Mouse (Mus musculus) spleen, postnatal 14 days (tissue): ENCODE data around the gene Ppp2r5d.

ENCODE experiments used
- DNase-seq, 2 experiments: peaks; one replicate each; pipeline ENCODE4 v3.0.0; 2021 to 2022; ENCODE audit warnings: low spot score in 2 of 2

The Ppp2r5d gene

DNA sequence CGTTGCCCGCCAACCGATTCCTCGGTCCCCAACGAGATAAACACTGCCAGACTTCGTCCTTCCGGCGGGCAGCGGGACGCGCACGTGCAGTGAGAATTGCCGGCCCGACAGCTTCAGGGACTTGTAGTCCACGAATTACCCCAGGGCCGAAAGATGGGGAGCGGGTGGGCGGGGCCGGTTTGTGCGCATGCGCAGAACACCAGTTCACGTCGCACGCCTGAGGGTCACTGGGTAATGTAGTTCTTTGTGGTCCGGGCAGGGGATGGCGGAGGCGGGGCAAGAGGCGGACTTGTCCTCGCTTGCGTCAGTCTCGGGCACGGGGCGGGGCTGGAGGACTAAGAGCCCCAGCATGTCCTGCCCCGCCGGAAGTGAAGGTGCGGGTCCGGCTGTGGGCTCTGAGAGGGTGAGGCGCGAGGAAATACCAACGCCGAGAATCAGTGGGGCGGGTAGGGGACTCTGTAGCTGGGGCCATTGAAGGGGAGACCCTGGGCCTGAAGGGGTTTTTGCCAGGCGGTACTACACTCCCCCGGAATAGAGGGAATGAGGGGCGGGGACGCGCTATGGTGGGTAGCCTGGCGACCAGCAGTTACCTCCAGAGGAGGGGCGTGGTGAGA lies 24.0 kb downstream of the Ppp2r5d start, which contains the start of gene Klhdc3:
Klhdc3 (minus strand) TSS at position 155 of the 614 bp plus-strand sequence.
- peak; percentile 95 for DNase-seq

GRCm38 (mm10) chr17:46679843-46680759 lies 24.8 kb downstream of the Ppp2r5d start:
- peak in 1 of 2 experiments; percentile 20 for DNase-seq

GRCm38 (mm10) chr17:46678911-46679310 lies 26.0 kb downstream of the Ppp2r5d start:
- no peak for DNase-seq

DNA sequence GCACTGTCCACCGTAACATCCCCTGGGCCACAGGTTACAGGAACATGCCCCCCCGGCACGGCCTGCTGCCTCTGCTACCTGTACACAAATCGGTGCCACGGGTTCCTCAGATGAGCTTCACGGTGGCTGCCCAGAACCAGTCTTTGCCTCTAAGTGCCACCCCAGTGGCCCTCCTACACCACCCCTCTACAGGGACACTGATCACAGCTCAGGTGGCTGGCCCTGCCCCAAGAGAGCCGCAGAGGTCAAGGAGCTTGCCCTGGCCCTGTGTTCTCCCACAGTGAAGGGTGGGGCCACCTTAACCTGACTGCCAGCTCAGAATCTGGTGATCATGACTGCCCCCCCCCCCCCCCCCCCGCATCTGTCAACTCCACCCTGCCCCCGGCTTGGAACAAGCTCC lies 26.5 kb downstream of the Ppp2r5d start, which contains the start of gene Mea1:
Mea1 (plus strand) TSS at position 378 of the 400 bp plus-strand sequence.
- no peak for DNase-seq

GRCm38 (mm10) chr17:46674530-46675283 lies 30.2 kb downstream of the Ppp2r5d start:
- DNase-seq, result no peak

GRCm38 (mm10) chr17:46673850-46674529 lies 30.9 kb downstream of the Ppp2r5d start, which contains the start of gene Rrp36:
Gene Rrp36 (minus strand): TSS chr17:46674352.
- DNase-seq, result peak; percentile 75 to 82

- no peak for DNase-seq
Observed at GRCm38 (mm10) chr17:46669911-46670310, 35.0 kb downstream of the Ppp2r5d start.

- no peak for DNase-seq
Observed at GRCm38 (mm10) chr17:46667712-46668111, 37.2 kb downstream of the Ppp2r5d start.

GRCm38 (mm10) chr17:46662730-46663129 lies 42.2 kb downstream of the Ppp2r5d start:
- DNase-seq, result no peak

- no peak for DNase-seq
Observed at GRCm38 (mm10) chr17:46661981-46662380, 42.9 kb downstream of the Ppp2r5d start.

DNA sequence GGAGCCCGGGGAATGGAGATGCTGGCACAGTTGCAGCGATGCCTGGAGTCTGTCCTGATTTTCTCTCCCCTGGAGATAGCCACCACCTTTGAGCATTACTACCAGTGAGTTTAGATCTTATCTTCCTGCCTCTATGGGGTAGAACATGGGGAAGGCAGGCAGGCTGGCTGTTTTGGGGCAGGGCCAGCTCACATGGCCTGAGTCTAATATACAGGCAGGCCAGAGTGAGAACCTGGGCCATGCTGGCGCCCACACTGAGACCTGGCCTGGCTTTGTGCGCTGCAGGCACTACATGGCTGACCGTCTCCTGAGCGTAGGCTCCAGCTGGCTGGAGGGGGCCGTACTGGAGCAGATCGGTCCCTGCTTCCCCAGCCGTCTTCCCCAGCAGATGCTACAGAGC lies 43.6 kb downstream of the Ppp2r5d start:
- no peak for DNase-seq

GRCm38 (mm10) chr17:46656054-46656453 lies 48.9 kb downstream of the Ppp2r5d start:
- DNase-seq, result no peak

GRCm38 (mm10) chr17:46651755-46652547 lies 53.0 kb downstream of the Ppp2r5d start:
- no peak for DNase-seq

DNA sequence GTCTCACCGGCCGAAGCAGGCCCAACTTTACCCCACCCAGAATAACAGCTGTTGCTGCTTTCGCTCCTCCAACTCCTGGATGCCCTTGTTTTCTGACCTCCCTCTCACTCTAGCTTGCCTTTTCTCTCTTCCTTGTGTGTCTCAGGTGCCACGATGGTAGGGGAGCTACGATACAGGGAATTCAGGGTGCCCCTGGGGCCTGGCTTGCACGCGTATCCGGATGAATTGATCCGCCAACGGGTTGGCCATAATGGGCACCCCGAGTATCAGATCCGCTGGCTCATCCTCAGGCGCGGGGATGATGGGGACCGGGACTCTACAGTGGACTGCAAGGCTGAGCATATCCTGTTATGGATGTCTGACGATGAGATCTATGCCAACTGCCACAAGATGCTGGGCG lies 53.6 kb downstream of the Ppp2r5d start:
- no peak for DNase-seq

DNA sequence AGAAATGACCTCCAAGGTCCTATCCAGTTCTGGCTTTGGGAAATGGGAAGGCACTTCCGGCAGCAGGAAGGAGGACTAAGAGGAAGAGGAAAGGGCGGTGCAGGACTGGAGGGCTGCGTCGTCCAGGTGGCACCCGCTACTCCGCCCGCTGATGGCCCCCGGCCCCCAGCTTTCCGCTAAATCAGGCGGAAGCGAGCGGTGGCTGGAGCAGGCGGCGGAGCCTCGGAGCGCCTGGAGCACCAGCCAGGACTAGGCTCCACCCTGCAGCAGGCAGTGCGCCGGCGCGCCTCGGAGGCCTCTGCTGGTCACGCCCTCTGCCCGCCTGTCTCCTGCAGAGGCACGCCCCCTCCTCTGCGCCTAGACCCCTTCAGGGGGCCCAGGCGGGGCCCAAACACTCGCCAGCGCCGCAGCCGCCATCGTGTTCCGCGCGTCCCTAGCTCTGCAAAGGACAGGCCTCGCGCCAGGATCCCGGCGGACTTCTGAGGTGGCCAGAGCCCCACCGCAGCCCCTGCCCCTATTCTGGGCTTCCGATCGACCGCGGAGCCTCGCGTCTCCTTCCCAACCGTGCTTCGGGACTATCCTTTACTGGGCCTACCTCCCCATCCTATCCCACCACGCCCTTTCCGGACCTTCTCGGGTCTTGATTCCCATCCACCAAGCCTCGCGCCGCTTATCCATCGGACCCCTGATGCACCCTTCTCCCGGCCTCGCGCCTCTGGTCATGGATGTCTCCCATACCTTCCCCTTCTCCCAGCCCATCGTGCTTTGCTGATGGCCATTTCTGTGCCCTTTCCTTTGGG lies 54.5 kb downstream of the Ppp2r5d start, which contains the start of gene Cul7:
Cul7 (plus strand) TSS at position 106 of the 800 bp plus-strand sequence.
- DNase-seq, result peak; percentile 58 to 65

DNA sequence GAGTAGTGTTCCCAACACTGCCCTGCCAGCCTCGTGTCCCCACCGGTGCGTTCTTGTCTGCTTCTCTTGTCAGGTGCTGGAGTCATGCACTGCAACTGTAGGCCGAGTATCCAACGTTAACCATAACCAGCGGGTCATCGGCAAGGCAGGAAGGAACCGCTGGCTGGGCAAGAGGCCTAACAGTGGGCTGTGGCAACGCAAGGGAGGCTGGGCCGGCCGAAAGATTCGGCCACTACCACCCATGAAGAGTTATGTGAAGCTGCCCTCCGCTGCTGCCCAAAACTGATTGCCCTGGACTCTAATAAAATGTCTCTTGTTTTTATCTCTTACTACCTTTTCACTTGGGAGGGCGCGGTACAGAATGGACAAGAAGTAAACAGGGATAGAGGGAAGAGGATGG lies 55.1 kb downstream of the Ppp2r5d start:
- DNase-seq, result no peak

DNA sequence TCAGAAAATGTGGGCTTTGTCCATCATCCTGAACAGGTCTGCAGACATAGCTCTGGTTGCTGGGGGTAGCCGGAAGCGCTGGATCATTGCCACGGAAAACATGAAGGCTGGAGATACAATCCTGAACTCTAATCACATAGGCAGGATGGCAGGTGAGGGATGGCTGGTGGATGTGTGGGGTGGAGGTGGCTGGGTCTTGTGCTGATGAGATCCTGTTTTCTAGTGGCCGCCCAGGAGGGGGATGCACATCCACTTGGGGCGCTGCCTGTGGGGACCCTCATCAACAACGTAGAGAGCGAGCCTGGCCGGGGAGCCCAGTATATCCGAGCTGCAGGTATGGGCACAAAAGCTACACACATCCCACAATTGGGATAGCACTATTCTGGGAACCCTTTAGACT lies 56.5 kb downstream of the Ppp2r5d start:
- DNase-seq, result no peak

GRCm38 (mm10) chr17:46647279-46647678 lies 57.6 kb downstream of the Ppp2r5d start:
- no peak for DNase-seq

DNA sequence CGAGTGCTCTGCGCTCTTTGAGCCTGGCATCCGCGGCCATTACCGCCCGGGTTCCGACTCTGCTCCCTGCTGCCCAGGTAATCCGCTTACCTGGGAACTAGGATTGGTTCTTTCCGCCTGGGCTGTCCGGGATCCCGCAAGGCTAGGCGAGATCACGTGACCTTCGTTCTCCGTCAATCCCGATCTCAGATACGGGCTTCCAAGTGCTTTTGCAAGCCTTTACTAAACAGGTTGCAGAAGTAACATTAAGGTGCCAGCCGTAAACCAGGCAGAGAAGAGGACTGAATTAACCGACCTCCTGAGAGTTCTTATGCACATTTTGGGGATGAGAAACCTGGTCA lies 58.6 kb downstream of the Ppp2r5d start:
- no peak for DNase-seq
